Mouse (Mus musculus) heart, postnatal 36 days (tissue): ENCODE measurements around the gene Clstn3. TPM values are rescaled to one million over a fixed set of nuclear protein-coding genes. Genes with fewer than 3 reads are reported as not detected.
"Not testable (repeated sequence)": the region's sequence is repeated elsewhere in the genome, so short reads cannot be mapped to it uniquely, and the experiment has no call there.

Source experiments
- DNase-seq, 2 experiments: peaks; one replicate each; pipeline ENCODE4 v3.0.0; 2021 to 2022
- intact Hi-C: fragments of 180-260 bp; cut with DNase I; formaldehyde crosslinking; loops from one replicate; pipeline ENCODE4 v1.15.1; 2025
- total RNA-seq, 2 experiments: library from RNA; stranded (reverse); gene quantifications; 2 replicates each; pipeline ENCODE4 v1.2.3; 2021

Gene Clstn3
- total RNA-seq, 2 experiments from 2014 or later, result 0.73 to 2.1 TPM

- intact Hi-C loops, result no loop called here
- DNase-seq, result no peak
Observed at GRCm38 (mm10) chr6:124453756-124454155, 10.8 kb downstream of the Clstn3 start.

GRCm38 (mm10) chr6:124451995-124452394 lies 12.6 kb downstream of the Clstn3 start:
- intact Hi-C loops, result no loop called here
- no peak for DNase-seq

- no peak for DNase-seq
- intact Hi-C loops, result no loop called here
Observed at GRCm38 (mm10) chr6:124449668-124450383, 14.8 kb downstream of the Clstn3 start.

- intact Hi-C loops, result no loop called here
Observed at GRCm38 (mm10) chr6:124448959-124449667, 15.5 kb downstream of the Clstn3 start.

GRCm38 (mm10) chr6:124448186-124448852 lies 16.3 kb downstream of the Clstn3 start:
- DNase-seq, result no peak
- intact Hi-C loops, result no loop called here

More at GRCm38 (mm10) chr6:124448959-124449667, 15.5 kb downstream of the Clstn3 start:
- no peak for DNase-seq

- intact Hi-C loops, result no loop called here
- no peak for DNase-seq
Observed at GRCm38 (mm10) chr6:124447356-124447755, 17.2 kb downstream of the Clstn3 start.

GRCm38 (mm10) chr6:124446459-124446858 lies 18.1 kb downstream of the Clstn3 start:
- intact Hi-C loops, result no loop called here
- DNase-seq, result no peak

GRCm38 (mm10) chr6:124446024-124446423 lies 18.6 kb downstream of the Clstn3 start:
- DNase-seq, result no peak
- intact Hi-C loops, result no loop called here

GRCm38 (mm10) chr6:124443338-124443737 lies 21.3 kb downstream of the Clstn3 start:
- intact Hi-C loops, result no loop called here

GRCm38 (mm10) chr6:124436245-124436644 lies 28.3 kb downstream of the Clstn3 start:
- no peak for DNase-seq
- intact Hi-C loops, result no loop called here

More at GRCm38 (mm10) chr6:124443338-124443737, 21.3 kb downstream of the Clstn3 start:
- no peak for DNase-seq

GRCm38 (mm10) chr6:124435173-124435572 lies 29.4 kb downstream of the Clstn3 start:
- intact Hi-C loops, result no loop called here

GRCm38 (mm10) chr6:124433688-124434324 lies 30.8 kb downstream of the Clstn3 start:
- intact Hi-C loops, result no loop called here
- DNase-seq, result no peak

More at GRCm38 (mm10) chr6:124435173-124435572, 29.4 kb downstream of the Clstn3 start:
- DNase-seq, result no peak

GRCm38 (mm10) chr6:124430784-124431495 lies 33.7 kb downstream of the Clstn3 start:
- intact Hi-C loops, result no loop called here
- no peak for DNase-seq

- intact Hi-C loops, result no loop called here
- no peak for DNase-seq
Observed at GRCm38 (mm10) chr6:124430379-124430778, 34.2 kb downstream of the Clstn3 start.

GRCm38 (mm10) chr6:124427791-124428576 lies 36.6 kb downstream of the Clstn3 start:
- no peak for DNase-seq

GRCm38 (mm10) chr6:124427289-124427688 lies 37.3 kb downstream of the Clstn3 start:
- intact Hi-C loops, result no loop called here
- DNase-seq, result no peak

More at GRCm38 (mm10) chr6:124427791-124428576, 36.6 kb downstream of the Clstn3 start:
- intact Hi-C loops, result no loop called here

GRCm38 (mm10) chr6:124426604-124427003 lies 38.0 kb downstream of the Clstn3 start:
- no peak for DNase-seq
- intact Hi-C loops, result no loop called here

GRCm38 (mm10) chr6:124425523-124425922 lies 39.1 kb downstream of the Clstn3 start:
- no peak for DNase-seq
- intact Hi-C loops, result no loop called here

GRCm38 (mm10) chr6:124425042-124425441 lies 39.6 kb downstream of the Clstn3 start:
- DNase-seq, result not testable (repeated sequence)

More at GRCm38 (mm10) chr6:124425042-124425441, 39.6 kb downstream of the Clstn3 start:
- intact Hi-C loops, result not testable (repeated sequence)
